Mouse (Mus musculus): Measurements from ENCODE around the gene Ramac. TPM values are rescaled to one million over a fixed set of nuclear protein-coding genes. Genes with fewer than 3 reads are reported as not detected.

The Ramac gene
- polyA plus RNA-seq, 1 experiment from 2014 or later = 140 TPM

DNA sequence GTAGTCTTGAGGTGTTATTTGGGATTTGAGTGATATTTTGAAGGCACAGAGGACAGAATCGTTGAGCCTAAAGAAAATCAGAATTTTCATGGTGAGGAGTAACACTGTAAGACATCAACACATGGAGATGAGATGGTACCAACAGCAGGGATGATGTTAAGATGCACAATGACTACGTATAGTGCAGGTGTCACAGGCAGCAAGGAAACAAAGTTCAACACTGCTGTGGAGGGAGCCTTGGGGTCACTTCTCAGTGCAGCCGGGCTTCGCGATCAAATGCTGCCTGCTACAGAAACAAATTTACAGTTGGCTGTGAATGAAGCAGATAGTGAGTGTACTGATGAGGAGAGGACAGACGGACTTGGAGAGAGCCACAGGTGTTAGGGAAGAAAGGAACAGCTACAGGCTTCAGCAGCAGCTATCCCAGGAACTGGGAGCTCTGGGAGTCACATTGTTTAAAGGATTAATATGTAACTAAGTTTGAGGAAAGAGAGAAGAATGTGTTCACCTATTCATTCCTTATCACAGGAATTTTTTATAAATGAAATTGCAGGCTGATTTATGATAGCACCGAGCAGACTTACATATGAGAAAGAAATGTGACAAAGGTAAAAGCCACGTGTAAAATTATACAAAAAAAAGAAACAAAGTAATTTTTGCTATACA lies 23.9 kb upstream of the Ramac start:
- no peak for ATAC-seq
- no peak for DNase-seq (ENCODE audit: low spot score)
- H3K36me3 ChIP-seq (ENCODE audit: insufficient read depth, low read length) = no peaks in the 10 kb centered on the region
- H3K9ac ChIP-seq (replicated peaks; ENCODE audit: low read depth) = no peak overlapping the region
- H3K27me3 ChIP-seq (replicated peaks; ENCODE audit: insufficient read depth, low read length) = no peaks in the 10 kb centered on the region
- no peak overlapping the region for H3K4me2 ChIP-seq (replicated peaks; ENCODE audit: low read depth, low read length)
- H3K27ac ChIP-seq (ENCODE audit: low read length) = no peak overlapping the region
- H3K4me3 ChIP-seq (ENCODE audit: low read depth, low read length) = no peak overlapping the region
- 35% methylated on average over 8 of the region's 8 CpGs for WGBS
- TF ChIP-seq EP300 (IDR thresholded peaks at IDR 0.05) = no peak
- TF ChIP-seq CTCF (IDR thresholded peaks at IDR 0.05) = no peak
- no peaks in the 10 kb centered on the region for H3K4me1 ChIP-seq (ENCODE audit: insufficient read depth, low read depth, low read length)
- no peaks in the 10 kb centered on the region for H3K9me3 ChIP-seq (ENCODE audit: low read length)

DNA sequence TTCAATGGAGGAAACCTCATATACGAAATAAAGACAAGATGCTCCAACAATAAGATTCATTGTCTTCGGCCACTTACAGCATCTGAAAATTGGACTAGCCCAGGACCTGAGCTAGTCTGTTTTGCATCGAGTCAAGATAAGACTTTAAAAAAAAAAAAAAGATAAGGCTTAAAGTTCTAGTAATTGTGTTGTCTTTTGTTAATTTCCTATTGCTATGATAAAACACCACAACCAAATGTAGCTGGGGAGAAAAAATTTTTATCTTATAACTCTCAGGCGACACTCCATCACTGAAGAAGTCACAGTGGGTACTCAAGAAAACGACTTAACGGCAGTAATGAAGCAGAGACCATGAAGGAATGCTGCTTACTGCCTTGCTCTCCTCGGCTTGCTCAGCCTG lies 22.7 kb upstream of the Ramac start:
- WGBS = 80% methylated on average over 7 of the region's 7 CpGs
- H3K27me3 ChIP-seq (replicated peaks; ENCODE audit: insufficient read depth, low read length) = no peaks in the 10 kb centered on the region
- no peak overlapping the region for H3K27ac ChIP-seq (ENCODE audit: low read length)
- DNase-seq (ENCODE audit: low spot score) (no peak), ATAC-seq (no peak)
- no peak overlapping the region for H3K4me3 ChIP-seq (ENCODE audit: low read depth, low read length)
- H3K9me3 ChIP-seq (ENCODE audit: low read length) = no peaks in the 10 kb centered on the region
- no peaks in the 10 kb centered on the region for H3K4me1 ChIP-seq (ENCODE audit: insufficient read depth, low read depth, low read length)
- TF ChIP-seq CTCF (IDR thresholded peaks at IDR 0.05) = no peak
- TF ChIP-seq EP300 (IDR thresholded peaks at IDR 0.05) = no peak
- H3K4me2 ChIP-seq (replicated peaks; ENCODE audit: low read depth, low read length) = no peak overlapping the region
- no peak overlapping the region for H3K9ac ChIP-seq (replicated peaks; ENCODE audit: low read depth)
- no peaks in the 10 kb centered on the region for H3K36me3 ChIP-seq (ENCODE audit: insufficient read depth, low read length)

DNA sequence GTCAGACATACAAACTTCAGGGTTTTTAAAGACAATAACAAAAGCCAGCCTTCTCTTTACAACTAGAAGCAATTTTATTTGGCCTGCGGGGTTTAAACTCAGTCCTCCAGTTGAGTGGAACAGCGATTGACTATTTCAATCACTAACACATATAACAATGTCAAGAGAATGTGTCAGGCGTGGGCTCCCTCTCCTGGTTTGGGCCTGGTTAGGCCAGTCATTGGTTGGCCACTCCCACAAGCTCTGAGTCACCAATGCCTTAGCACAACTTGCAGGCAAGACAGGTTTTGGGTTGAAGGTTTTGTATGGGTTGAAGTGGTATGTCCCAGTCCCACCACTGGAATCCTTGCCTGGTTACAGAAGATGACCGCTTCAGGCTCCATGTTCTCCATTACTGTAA lies 18.6 kb upstream of the Ramac start:
- WGBS = 53% methylated on average over 4 of the region's 4 CpGs

DNA sequence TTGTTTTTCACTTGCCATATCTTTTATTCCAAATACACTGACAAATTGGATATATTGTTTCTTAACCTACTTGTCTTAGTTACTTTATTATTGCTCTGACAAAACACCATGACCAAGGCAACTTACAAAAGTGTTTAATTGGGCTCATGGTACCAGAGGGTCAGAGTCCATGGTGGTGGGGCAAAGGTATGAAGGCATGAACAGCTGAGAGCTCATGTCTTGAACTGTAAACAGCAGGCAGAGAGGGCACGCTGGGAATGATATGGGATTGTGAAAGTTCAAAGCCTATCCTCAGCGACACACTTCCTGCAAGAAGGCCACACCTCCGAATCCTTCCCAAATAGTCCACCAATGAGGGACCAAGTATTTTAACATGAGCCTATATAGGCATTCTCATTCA lies 14.8 kb upstream of the Ramac start:
- WGBS = 69% methylated on average over 3 of the region's 3 CpGs
- DNase-seq (ENCODE audit: low spot score) (no peak), ATAC-seq (no peak)
- 0 out of 2 replicates have a peak, but pooled peaks cover 2% of the 10 kb centered on the region for H3K9me3 ChIP-seq (ENCODE audit: low read length)
- no peaks in the 10 kb centered on the region for H3K4me1 ChIP-seq (ENCODE audit: insufficient read depth, low read depth, low read length)
- H3K9ac ChIP-seq (replicated peaks; ENCODE audit: low read depth) = no peak overlapping the region
- TF ChIP-seq CTCF (IDR thresholded peaks at IDR 0.05) = no peak
- no peak for TF ChIP-seq EP300 (IDR thresholded peaks at IDR 0.05)
- H3K36me3 ChIP-seq (ENCODE audit: insufficient read depth, low read length) = no peaks in the 10 kb centered on the region
- no peaks in the 10 kb centered on the region for H3K27me3 ChIP-seq (replicated peaks; ENCODE audit: insufficient read depth, low read length)
- no peak overlapping the region for H3K4me3 ChIP-seq (ENCODE audit: low read depth, low read length)
- no peak overlapping the region for H3K4me2 ChIP-seq (replicated peaks; ENCODE audit: low read depth, low read length)
- H3K27ac ChIP-seq (ENCODE audit: low read length) = no peak overlapping the region

More for the DNA sequence above, 18.6 kb upstream of the Ramac start:
- Histone ChIP-seq H3K4me2 (replicated peaks; ENCODE audit: low read depth, low read length) (no peak overlapping the region), H3K36me3 (ENCODE audit: insufficient read depth, low read length) (no peaks in the 10 kb centered on the region), H3K9ac (replicated peaks; ENCODE audit: low read depth) (no peak overlapping the region), H3K4me3 (ENCODE audit: low read depth, low read length) (no peak overlapping the region), H3K27ac (ENCODE audit: low read length) (no peak overlapping the region), H3K27me3 (replicated peaks; ENCODE audit: insufficient read depth, low read length) (no peaks in the 10 kb centered on the region), H3K9me3 (ENCODE audit: low read length) (0 out of 2 replicates have a peak, but pooled peaks cover 2% of the 10 kb centered on the region), H3K4me1 (ENCODE audit: insufficient read depth, low read depth, low read length) (no peaks in the 10 kb centered on the region)
- ATAC-seq = peak; percentile 62
- peak; percentile 78 for DNase-seq (ENCODE audit: low spot score)
- TF ChIP-seq EP300 (IDR thresholded peaks at IDR 0.05) = no peak
- TF ChIP-seq CTCF (IDR thresholded peaks at IDR 0.05) = peak; percentile 73

DNA sequence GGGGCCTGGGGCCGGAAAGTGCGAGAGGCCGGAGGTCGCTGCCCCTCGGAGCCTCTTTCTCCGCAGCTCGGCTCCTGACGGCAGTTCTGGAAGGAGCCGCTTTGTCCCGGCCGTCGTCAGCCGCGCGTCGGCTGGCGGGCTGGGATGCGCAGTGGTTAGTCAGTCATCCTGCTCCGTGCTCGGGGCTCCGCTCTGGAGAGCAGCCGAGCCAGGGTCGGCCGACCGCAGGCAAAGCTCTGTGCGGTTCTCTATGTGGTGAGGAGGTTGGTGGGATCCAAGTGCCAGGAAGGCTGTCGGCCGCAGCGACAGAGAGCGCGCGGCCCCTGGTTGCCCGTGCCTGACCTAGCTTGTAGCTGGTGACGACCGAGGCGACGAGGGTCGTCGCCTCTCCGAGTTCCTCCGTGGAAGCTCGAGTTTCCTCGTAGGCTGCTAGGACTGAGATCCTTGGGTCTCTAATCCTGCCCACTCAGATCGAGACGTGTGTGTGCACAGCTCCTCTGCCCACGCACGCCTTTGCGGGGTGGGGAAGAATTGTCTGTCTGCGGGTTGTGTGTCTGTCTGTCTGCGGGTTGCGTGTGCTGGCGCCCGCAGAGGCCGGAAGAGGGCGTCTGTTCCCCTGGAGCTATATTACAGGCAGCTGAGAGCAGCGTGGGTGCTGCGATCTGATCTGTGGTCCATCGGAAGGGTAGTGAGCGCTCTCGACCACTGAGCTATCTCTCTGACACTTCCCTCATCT lies 553 bp downstream of the Ramac start:
- Histone ChIP-seq H3K9ac (replicated peaks; ENCODE audit: low read depth) (peak overlapping the region; percentile 94), H3K4me1 (ENCODE audit: insufficient read depth, low read depth, low read length) (0 out of 2 replicates have a peak, but pooled peaks cover 3% of the 10 kb centered on the region), H3K36me3 (ENCODE audit: insufficient read depth, low read length) (no peaks in the 10 kb centered on the region), H3K4me3 (ENCODE audit: low read depth, low read length) (peak overlapping the region; percentile 95), H3K4me2 (replicated peaks; ENCODE audit: low read depth, low read length) (peak overlapping the region; percentile 83), H3K27me3 (replicated peaks; ENCODE audit: insufficient read depth, low read length) (no peaks in the 10 kb centered on the region), H3K27ac (ENCODE audit: low read length) (peak overlapping the region; percentile 94), H3K9me3 (ENCODE audit: low read length) (no peaks in the 10 kb centered on the region)
- whole genome bisulfite sequencing = 2% methylated on average over 57 of the region's 60 CpGs
- DNase-seq (ENCODE audit: low spot score) (peak; percentile 52), ATAC-seq (peak; percentile 78)
- TF ChIP-seq CTCF (IDR thresholded peaks at IDR 0.05) = peak; percentile 56
- TF ChIP-seq EP300 (IDR thresholded peaks at IDR 0.05) = no peak

DNA sequence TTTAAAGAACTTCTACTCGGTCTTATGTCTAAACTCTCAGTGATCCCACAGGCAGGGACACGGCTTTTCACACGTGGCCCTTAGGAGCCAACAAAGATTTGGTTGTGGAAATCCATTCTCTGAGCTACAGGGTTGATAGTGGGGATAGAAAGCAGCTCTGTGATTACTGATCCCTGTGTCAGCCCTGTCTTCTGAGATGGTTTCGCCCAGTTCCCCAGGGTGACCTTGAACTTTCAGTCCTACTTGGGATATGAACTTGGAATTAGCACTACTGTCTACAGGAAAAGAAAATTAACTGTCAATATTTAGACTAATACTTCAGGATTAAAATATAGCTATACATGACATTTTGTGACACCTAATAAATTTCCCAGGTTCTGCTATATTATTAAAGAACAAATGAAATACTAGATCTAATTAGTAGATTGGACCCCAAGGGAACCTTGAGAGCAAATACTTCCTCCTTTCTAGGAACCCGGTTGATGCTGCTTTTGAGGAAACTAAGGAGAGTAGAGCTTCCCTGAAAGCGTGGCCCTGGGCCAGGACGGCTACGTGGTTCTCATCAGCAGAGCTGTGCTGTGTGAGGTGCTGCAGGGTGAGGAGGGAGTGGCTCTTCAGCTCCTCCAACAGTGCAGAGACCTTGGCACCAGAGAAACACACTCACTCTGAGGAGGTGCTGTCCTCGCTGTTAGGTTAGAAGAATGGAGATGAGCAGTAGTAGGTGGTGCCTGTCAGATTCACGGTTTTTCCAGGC lies 10.2 kb downstream of the Ramac start:
- 60% methylated on average over 10 of the region's 10 CpGs for WGBS
- Histone ChIP-seq H3K4me1 (ENCODE audit: insufficient read depth, low read depth, low read length) (no peaks in the 10 kb centered on the region), H3K27ac (ENCODE audit: low read length) (no peak overlapping the region), H3K9me3 (ENCODE audit: low read length) (no peaks in the 10 kb centered on the region), H3K4me2 (replicated peaks; ENCODE audit: low read depth, low read length) (no peak overlapping the region), H3K9ac (replicated peaks; ENCODE audit: low read depth) (no peak overlapping the region), H3K27me3 (replicated peaks; ENCODE audit: insufficient read depth, low read length) (no peaks in the 10 kb centered on the region), H3K4me3 (ENCODE audit: low read depth, low read length) (no peak overlapping the region), H3K36me3 (ENCODE audit: insufficient read depth, low read length) (no peaks in the 10 kb centered on the region)
- ATAC-seq (no peak), DNase-seq (ENCODE audit: low spot score) (no peak)
- no peak for TF ChIP-seq CTCF (IDR thresholded peaks at IDR 0.05)

Measured in lung, postnatal 0 days (tissue).